23 mouse cellular contexts compared by ENCODE assay signal in the genomic region with DNA sequence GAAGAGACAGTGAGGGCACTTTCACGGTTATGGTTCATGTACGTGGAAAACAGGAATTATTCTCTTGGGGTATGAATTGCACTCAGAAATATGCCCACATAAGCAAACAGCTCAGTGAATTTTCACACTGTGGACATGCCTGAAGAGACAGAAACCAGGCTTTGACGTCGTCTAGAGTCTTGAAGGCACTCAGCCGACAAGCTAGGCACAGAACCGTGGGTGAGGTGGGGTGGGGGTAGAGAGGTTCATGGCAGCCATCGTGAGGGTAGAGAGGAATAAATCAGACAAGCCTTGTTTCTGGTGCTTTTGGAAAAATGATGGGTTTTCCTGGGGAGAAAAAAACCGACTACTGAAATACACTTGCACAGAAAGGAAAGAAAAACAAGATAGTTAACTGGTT.
DNase-seq lines count a peak whose midpoint lies in the region; ATAC-seq and TF ChIP-seq lines count a peak whose summit lies in the region.
"Had no signal": no experiment of that assay in that cellular context is flagged by ENCODE, and none has a peak within 500 bp of the region (broad histone marks: within the 10 kb centered on the region; RNA-seq: fewer than 3 reads in every experiment).

No protein-coding gene starts in this region.

- H3K9me3 ChIP-seq in kidney, postnatal 0 days (replicated peaks; ENCODE audit: low read length), result no peaks in the 10 kb centered on the region
- no peaks in the 10 kb centered on the region for H3K9me3 ChIP-seq in limb, embryonic 10.5 days (replicated peaks)
- H3K9me3 ChIP-seq: embryonic facial prominence, embryonic 13.5 days; forebrain, embryonic 12.5 days; heart, embryonic 15.5 days; hindbrain, embryonic 10.5 days had no signal

- no peaks in the 10 kb centered on the region for H3K27me3 ChIP-seq in kidney, postnatal 0 days (ENCODE audit: insufficient read depth, low read length)
- H3K27me3 ChIP-seq in limb, embryonic 10.5 days (ENCODE audit: low read depth, poor library complexity, severe bottlenecking), result peaks cover 29% of the 10 kb centered on the region
- H3K27me3 ChIP-seq: embryonic facial prominence, embryonic 13.5 days; forebrain, embryonic 12.5 days; heart, embryonic 15.5 days had no signal

- no peaks in the 10 kb centered on the region for H3K36me3 ChIP-seq in kidney, postnatal 0 days (ENCODE audit: insufficient read depth, low read length)
- H3K36me3 ChIP-seq in limb, embryonic 10.5 days, result no peaks in the 10 kb centered on the region
- H3K36me3 ChIP-seq: embryonic facial prominence, embryonic 13.5 days; forebrain, embryonic 12.5 days; heart, embryonic 15.5 days; hindbrain, embryonic 10.5 days had no signal

- no peak overlapping the region for H3K9ac ChIP-seq in kidney, postnatal 0 days (ENCODE audit: low read depth, low read length)
- H3K9ac ChIP-seq: embryonic facial prominence, embryonic 13.5 days; forebrain, embryonic 12.5 days; heart, embryonic 15.5 days; hindbrain, embryonic 14.5 days had no signal

- no peak overlapping the region for H3K27ac ChIP-seq in kidney, postnatal 0 days
- H3K27ac ChIP-seq in limb, embryonic 10.5 days, result peak overlapping the region; percentile 42; the same call in 1 of the 2 replicates
- H3K27ac ChIP-seq: embryonic facial prominence, embryonic 13.5 days; forebrain, embryonic 12.5 days; heart, adult 2 months; heart, embryonic 15.5 days; hindbrain, embryonic 10.5 days; hindbrain, embryonic 14.5 days had no signal

- no peak overlapping the region for H3K4me2 ChIP-seq in kidney, postnatal 0 days (ENCODE audit: low read length)
- H3K4me2 ChIP-seq: embryonic facial prominence, embryonic 13.5 days; forebrain, embryonic 12.5 days; heart, embryonic 11.5 days; heart, embryonic 15.5 days; hindbrain, embryonic 14.5 days had no signal

- intact Hi-C loops in heart, postnatal 14 days (cut with DNase I), result no loop called here

- DNase-seq in heart, adult 11 months, result peak; percentile 54
- no peak for DNase-seq in heart, postnatal 14 days
- peak; percentile 54 for DNase-seq in kidney, postnatal 0 days (ENCODE audit: low spot score)
- DNase-seq in kidney, adult 18-20 months, result no peak
- no peak for DNase-seq in limb, embryonic 10.5 days (ENCODE audit: low spot score)
- DNase-seq in cerebellum, postnatal 25 days, result no peak
- DNase-seq in spleen, postnatal 14 days (ENCODE audit: low spot score in 2 of 2), result no peak
- DNase-seq: adrenal gland, postnatal 14 days; B cell, adult 2 months; cerebellum, adult 11-12 months; cerebellum, adult 9-10 months; cerebellum, postnatal 36 days; gastrocnemius, postnatal 10 days; heart, adult 2 months had no signal

- TF ChIP-seq CTCF in kidney, postnatal 0 days (IDR thresholded peaks at IDR 0.05; ENCODE audit: low read depth), result no peak

- ATAC-seq in kidney, postnatal 0 days (replicated peaks; ENCODE audit: low FRiP score, low read depth), result peak; percentile 76; the same call in 1 of the 2 replicates
- ATAC-seq: activated CD4-positive, CD25-positive, alpha-beta regulatory T cell, adult 4 months; CD4-positive, CD25-positive, alpha-beta regulatory T cell, adult 4 months; forebrain, embryonic 16.5 days had no signal

- no peak overlapping the region for H3K4me3 ChIP-seq in kidney, postnatal 0 days (replicated peaks; ENCODE audit: low read depth, low read length)
- no peak overlapping the region for H3K4me3 ChIP-seq in limb, embryonic 10.5 days
- H3K4me3 ChIP-seq: embryonic facial prominence, embryonic 13.5 days; forebrain, embryonic 12.5 days; heart, adult 2 months; heart, embryonic 15.5 days; hindbrain, embryonic 10.5 days had no signal

- H3K4me1 ChIP-seq in kidney, postnatal 0 days (replicated peaks; ENCODE audit: insufficient read depth, low read length), result peaks cover 8% of the 10 kb centered on the region; the same call in 1 of the 2 replicates
- H3K4me1 ChIP-seq in limb, embryonic 10.5 days, result peaks cover 25% of the 10 kb centered on the region
- H3K4me1 ChIP-seq: forebrain, embryonic 12.5 days had no signal

- WGBS in kidney, postnatal 0 days, result 17% methylated on average over 8 of the region's 8 CpGs
- 61% methylated on average over 8 of the region's 8 CpGs for WGBS in limb, embryonic 10.5 days

Comparison
In these comparisons a context has a peak if more than half of its experiments do, and no peak if none do; other contexts are left out.
1. DNase-seq: peak in heart, adult 11 months (single experiment) and kidney, postnatal 0 days (single experiment); none in heart, postnatal 14 days (0 of 2), kidney, adult 18-20 months (single experiment), limb, embryonic 10.5 days (single experiment), cerebellum, postnatal 25 days (0 of 2) and spleen, postnatal 14 days (0 of 2).